Comparison of ENCODE assay signal across 11 mouse cellular contexts in genomic region chr17:28954416-28954815, GRCm38 (mm10). TPM values are rescaled to one million over a fixed set of nuclear protein-coding genes. Genes with fewer than 3 reads are reported as not detected.
DNase-seq lines count a peak whose midpoint lies in the region; ATAC-seq and TF ChIP-seq lines count a peak whose summit lies in the region.
"Had no signal": no experiment of that assay in that cellular context is flagged by ENCODE, and none has a peak within 500 bp of the region (broad histone marks: within the 10 kb centered on the region; RNA-seq: fewer than 3 reads in every experiment).

No protein-coding gene starts in this region.

- no peak for TF ChIP-seq POLR2A in ES-Bruce4 (IDR thresholded peaks at IDR 0.05; ENCODE audit: insufficient read depth, low read length)

- no peak for DNase-seq in heart, postnatal 0 days (ENCODE audit: low spot score)
- DNase-seq in heart, adult 18-20 months, result no peak
- no peak for DNase-seq in liver, embryonic 13.5 days
- no peak for DNase-seq in spleen, adult 18-20 months
- DNase-seq in Muller cell, postnatal 12 days (ENCODE audit: inconsistent ontology term), result no peak
- DNase-seq in cerebellum, adult 18-20 months, result no peak
- DNase-seq: kidney, postnatal 36 days; lung, postnatal 10 days; thymus, postnatal 14 days had no signal

- no peaks in the 10 kb centered on the region for H3K27me3 ChIP-seq in heart, postnatal 0 days (ENCODE audit: control insufficient read depth, insufficient read depth, low read length)
- no peaks in the 10 kb centered on the region for H3K27me3 ChIP-seq in ES-Bruce4 (ENCODE audit: control insufficient read depth, insufficient read depth, low read length, poor library complexity, severe bottlenecking)
- no peaks in the 10 kb centered on the region for H3K27me3 ChIP-seq in forebrain, embryonic 12.5 days
- no peaks in the 10 kb centered on the region for H3K27me3 ChIP-seq in liver, embryonic 13.5 days

- peaks cover 6% of the 10 kb centered on the region; the same call in 1 of the 2 replicates for H3K36me3 ChIP-seq in heart, postnatal 0 days (replicated peaks; ENCODE audit: control insufficient read depth, insufficient read depth, low read length)
- H3K36me3 ChIP-seq in ES-Bruce4 (ENCODE audit: control insufficient read depth, insufficient read depth, low read length, poor library complexity, severe bottlenecking), result no peaks in the 10 kb centered on the region
- peaks cover 19% of the 10 kb centered on the region; the same call in 1 of the 2 replicates for H3K36me3 ChIP-seq in forebrain, embryonic 12.5 days (replicated peaks)
- peaks cover 43% of the 10 kb centered on the region for H3K36me3 ChIP-seq in liver, embryonic 13.5 days

- peaks cover 23% of the 10 kb centered on the region for H3K4me1 ChIP-seq in heart, postnatal 0 days (ENCODE audit: control insufficient read depth, insufficient read depth)
- peaks cover 2% of the 10 kb centered on the region for H3K4me1 ChIP-seq in ES-Bruce4 (ENCODE audit: control insufficient read depth, insufficient read depth, low read length)
- peaks cover 26% of the 10 kb centered on the region for H3K4me1 ChIP-seq in forebrain, embryonic 12.5 days
- peaks cover 43% of the 10 kb centered on the region for H3K4me1 ChIP-seq in liver, embryonic 13.5 days (replicated peaks)

- no peak for TF ChIP-seq EP300 in heart, postnatal 0 days (IDR thresholded peaks at IDR 0.05; ENCODE audit: low read depth)
- no peak for TF ChIP-seq EP300 in ES-Bruce4 (IDR thresholded peaks at IDR 0.05; ENCODE audit: insufficient read depth, low read depth, low read length)

- 0 out of 2 replicates have a peak overlapping the region, but pooled peaks have one; percentile 94 for H3K4me2 ChIP-seq in heart, postnatal 0 days (ENCODE audit: low read depth, low read length)
- H3K4me2 ChIP-seq in forebrain, embryonic 12.5 days, result peak overlapping the region; percentile 77; the same call in 1 of the 2 replicates
- peak overlapping the region; percentile 83 for H3K4me2 ChIP-seq in liver, embryonic 13.5 days

- no peak overlapping the region for H3K9ac ChIP-seq in heart, postnatal 0 days (replicated peaks; ENCODE audit: low read depth, low read length)
- H3K9ac ChIP-seq in ES-Bruce4 (ENCODE audit: low read depth, poor library complexity, severe bottlenecking), result 0 out of 2 replicates have a peak overlapping the region, but pooled peaks have one; percentile 95
- H3K9ac ChIP-seq in forebrain, embryonic 12.5 days, result no peak overlapping the region
- peak overlapping the region; percentile 94 for H3K9ac ChIP-seq in liver, embryonic 13.5 days

- no peaks in the 10 kb centered on the region for H3K9me3 ChIP-seq in heart, postnatal 0 days (replicated peaks; ENCODE audit: control insufficient read depth, low read length)
- H3K9me3 ChIP-seq in ES-Bruce4 (replicated peaks; ENCODE audit: control insufficient read depth, insufficient read depth, low read length, poor library complexity, severe bottlenecking), result no peaks in the 10 kb centered on the region
- no peaks in the 10 kb centered on the region for H3K9me3 ChIP-seq in forebrain, embryonic 12.5 days
- 0 out of 2 replicates have a peak, but pooled peaks cover 3% of the 10 kb centered on the region for H3K9me3 ChIP-seq in liver, embryonic 13.5 days (replicated peaks)

- no peak overlapping the region for H3K4me3 ChIP-seq in heart, postnatal 0 days (ENCODE audit: low read depth, low read length)
- peak overlapping the region; percentile 27; the same call in 1 of the 2 replicates for H3K4me3 ChIP-seq in ES-Bruce4 (ENCODE audit: low read depth, low read length)
- no peak overlapping the region for H3K4me3 ChIP-seq in forebrain, embryonic 12.5 days (replicated peaks)
- H3K4me3 ChIP-seq in liver, embryonic 13.5 days (replicated peaks), result peak overlapping the region; percentile 79

- TF ChIP-seq CTCF in heart, postnatal 0 days (IDR thresholded peaks at IDR 0.05; ENCODE audit: low read depth), result no peak
- no peak for TF ChIP-seq CTCF in ES-Bruce4 (IDR thresholded peaks at IDR 0.05; ENCODE audit: low read depth, low read length)

- no peak for ATAC-seq in heart, postnatal 0 days (ENCODE audit: insufficient read depth, low read depth)
- no peak for ATAC-seq in forebrain, embryonic 12.5 days (ENCODE audit: low FRiP score)
- no peak for ATAC-seq in liver, embryonic 13.5 days (ENCODE audit: low read depth)

- no peak overlapping the region for H3K27ac ChIP-seq in heart, postnatal 0 days (ENCODE audit: low read depth)
- no peak overlapping the region for H3K27ac ChIP-seq in ES-Bruce4 (ENCODE audit: insufficient read depth, low read length)
- H3K27ac ChIP-seq in forebrain, embryonic 12.5 days, result no peak overlapping the region
- H3K27ac ChIP-seq in liver, embryonic 13.5 days, result peak overlapping the region; percentile 99

- WGBS in heart, postnatal 0 days, result 92% methylated on average over 9 of the region's 9 CpGs
- WGBS in forebrain, embryonic 12.5 days, result 97% methylated on average over 9 of the region's 9 CpGs
- 54% methylated on average over 9 of the region's 9 CpGs for WGBS in liver, embryonic 13.5 days (ENCODE audit: insufficient replicate concordance)

RNA-seq across cellular contexts. Expression of gene Kctd20, which starts 2.7 kb away (rescaled TPM):
- total RNA-seq in heart, postnatal 0 days (2014; rRNA removed; ENCODE audit: low replicate concordance), result 32.3 and 41.5 TPM in 2 replicates
- 33.3 and 35.3 TPM in 2 replicates for polyA plus RNA-seq in heart, postnatal 0 days (2015; fragmentation: Nextera tagmentation; extraction: Ambion mirVana)
- total RNA-seq in heart, adult 18-20 months (2021), result 10 to 100 TPM; 40.9 to 52.6 TPM
- polyA plus RNA-seq in ES-Bruce4 (2011; ENCODE audit: insufficient read depth, insufficient read length, low read depth, missing spikeins), result 75.3 and 77.9 TPM in 2 replicates
- 127 and 129 TPM in 2 replicates for polyA plus RNA-seq in forebrain, embryonic 12.5 days (2016; fragmentation: Nextera tagmentation; extraction: Ambion mirVana)
- polyA plus RNA-seq in liver, embryonic 13.5 days (2015; fragmentation: Nextera tagmentation; extraction: Ambion mirVana), result 65.8 and 78.6 TPM in 2 replicates

RNA-seq across cellular contexts. Expression of gene Pxt1, which starts 10.8 kb away (rescaled TPM):
- not detected in 2 replicates for total RNA-seq in heart, postnatal 0 days (2014; rRNA removed; ENCODE audit: low replicate concordance)
- polyA plus RNA-seq in heart, postnatal 0 days (2015; fragmentation: Nextera tagmentation; extraction: Ambion mirVana), result not detected in 2 replicates
- total RNA-seq in heart, adult 18-20 months (2021), result not detected
- 0.67 and 2.4 TPM in 2 replicates for polyA plus RNA-seq in ES-Bruce4 (2011; ENCODE audit: insufficient read depth, insufficient read length, low read depth, missing spikeins)
- 0.44 TPM in 1 of 2 replicates, not detected in the other for polyA plus RNA-seq in forebrain, embryonic 12.5 days (2016; fragmentation: Nextera tagmentation; extraction: Ambion mirVana)
- polyA plus RNA-seq in liver, embryonic 13.5 days (2015; fragmentation: Nextera tagmentation; extraction: Ambion mirVana), result 0.45 and 0.46 TPM in 2 replicates

RNA-seq across cellular contexts. Expression of gene 4930539E08Rik, which starts 39.3 kb away (rescaled TPM):
- not detected in 2 replicates for total RNA-seq in heart, postnatal 0 days (2014; rRNA removed; ENCODE audit: low replicate concordance)
- polyA plus RNA-seq in heart, postnatal 0 days (2015; fragmentation: Nextera tagmentation; extraction: Ambion mirVana), result 0.03 TPM in 2 replicates
- total RNA-seq in heart, adult 18-20 months (2021), result under 1 TPM in 1 of 2 experiments, not detected in 1; 0.08 TPM
- polyA plus RNA-seq in ES-Bruce4 (2011; ENCODE audit: insufficient read depth, insufficient read length, low read depth, missing spikeins), result 1.5 and 3.0 TPM in 2 replicates
- polyA plus RNA-seq in forebrain, embryonic 12.5 days (2016; fragmentation: Nextera tagmentation; extraction: Ambion mirVana), result 0.23 TPM in 2 replicates
- 0.08 and 0.15 TPM in 2 replicates for polyA plus RNA-seq in liver, embryonic 13.5 days (2015; fragmentation: Nextera tagmentation; extraction: Ambion mirVana)

RNA-seq across cellular contexts. Expression of gene Stk38, which starts 53.4 kb away (rescaled TPM):
- 49.8 and 50.1 TPM in 2 replicates for total RNA-seq in heart, postnatal 0 days (2014; rRNA removed; ENCODE audit: low replicate concordance)
- polyA plus RNA-seq in heart, postnatal 0 days (2015; fragmentation: Nextera tagmentation; extraction: Ambion mirVana), result 53.7 and 57.3 TPM in 2 replicates
- 10 to 100 TPM; 22.0 to 28.8 TPM for total RNA-seq in heart, adult 18-20 months (2021)
- polyA plus RNA-seq in ES-Bruce4 (2011; ENCODE audit: insufficient read depth, insufficient read length, low read depth, missing spikeins), result 171 TPM in 2 replicates
- polyA plus RNA-seq in forebrain, embryonic 12.5 days (2016; fragmentation: Nextera tagmentation; extraction: Ambion mirVana), result 149 and 154 TPM in 2 replicates
- 38.4 and 44.6 TPM in 2 replicates for polyA plus RNA-seq in liver, embryonic 13.5 days (2015; fragmentation: Nextera tagmentation; extraction: Ambion mirVana)

Comparison
In these comparisons a context has a peak if more than half of its experiments do, and no peak if none do; other contexts are left out.
1. H3K4me3 ChIP-seq: peak in ES-Bruce4 (single experiment) and liver, embryonic 13.5 days (single experiment); none in heart, postnatal 0 days (single experiment) and forebrain, embryonic 12.5 days (single experiment).
2. H3K9ac ChIP-seq: peak in ES-Bruce4 (single experiment) and liver, embryonic 13.5 days (single experiment); none in heart, postnatal 0 days (single experiment) and forebrain, embryonic 12.5 days (single experiment).
3. Peak in every context shown above with its lines, with median percentiles within 50 percentile points of each other: H3K4me2 ChIP-seq.